Mouse (Mus musculus): ENCODE measurements around the gene Gm10401.

GRCm38 (mm10) chr5:115126578-115127312 is 28.6 kb upstream of the Gm10401 start:
- TF ChIP-seq CTCF (IDR thresholded peaks at IDR 0.05; ENCODE audit: low read depth), result no peak
- no peak for TF ChIP-seq EP300 (IDR thresholded peaks at IDR 0.05; ENCODE audit: low read depth)

Data from liver, postnatal 0 days (tissue).